Mouse (Mus musculus) urinary bladder, postnatal 25 days (tissue): ENCODE results near the gene Ccdc105.

Experiments used
- DNase-seq: peaks from one replicate; pipeline ENCODE4 v3.0.0; 2022; ENCODE audit warnings: low spot score

The Ccdc105 gene

GRCm38 (mm10) chr10:78715156-78715555, 37.7 kb downstream of the Ccdc105 start:
- no peak for DNase-seq

GRCm38 (mm10) chr10:78714129-78714528, 38.7 kb downstream of the Ccdc105 start:
- DNase-seq = no peak

- DNase-seq = no peak
These were observed 42.2 kb downstream of the Ccdc105 start for GRCm38 (mm10) chr10:78710706-78711105.

- no peak for DNase-seq
These were observed 52.0 kb downstream of the Ccdc105 start for GRCm38 (mm10) chr10:78700881-78701280.
